Mouse (Mus musculus): ENCODE results near the gene Nhs. TPM values are rescaled to one million over a fixed set of nuclear protein-coding genes. Genes with fewer than 3 reads are reported as not detected.

The Nhs gene
- total RNA-seq, 2 experiments from 2014 or later, result 4.5 to 4.6 TPM

- no peak for DNase-seq (ENCODE audit: low spot score in 2 of 2)
These were observed 216.3 kb downstream of the Nhs start for GRCm38 (mm10) chrX:161943098-161943680.

GRCm38 (mm10) chrX:161940696-161941095 lies 218.8 kb downstream of the Nhs start:
- DNase-seq (ENCODE audit: low spot score in 2 of 2), result no peak

GRCm38 (mm10) chrX:161926683-161927053 lies 232.9 kb downstream of the Nhs start:
- no peak for DNase-seq (ENCODE audit: low spot score in 2 of 2)

- peak in 1 of 2 experiments; percentile 12 for DNase-seq (ENCODE audit: low spot score in 2 of 2)
These were observed 233.4 kb downstream of the Nhs start for GRCm38 (mm10) chrX:161925973-161926682.

- DNase-seq (ENCODE audit: low spot score in 2 of 2), result no peak
These were observed 236.9 kb downstream of the Nhs start for GRCm38 (mm10) chrX:161922655-161923054.

- DNase-seq (ENCODE audit: low spot score in 2 of 2), result no peak
These were observed 237.9 kb downstream of the Nhs start for GRCm38 (mm10) chrX:161921581-161921980.

GRCm38 (mm10) chrX:161909963-161910362 lies 249.6 kb downstream of the Nhs start:
- no peak for DNase-seq (ENCODE audit: low spot score in 2 of 2)

GRCm38 (mm10) chrX:161908652-161909403 lies 250.7 kb downstream of the Nhs start:
- peak; percentile 12 to 36 for DNase-seq (ENCODE audit: low spot score in 2 of 2)

GRCm38 (mm10) chrX:161907595-161908592 lies 251.6 kb downstream of the Nhs start:
- peak in 1 of 2 experiments; percentile 14 for DNase-seq (ENCODE audit: low spot score in 2 of 2)

GRCm38 (mm10) chrX:161894442-161894841 lies 265.1 kb downstream of the Nhs start:
- no peak for DNase-seq (ENCODE audit: low spot score in 2 of 2)

- peak; percentile 6 to 17 for DNase-seq (ENCODE audit: low spot score in 2 of 2)
These were observed 275.9 kb downstream of the Nhs start for GRCm38 (mm10) chrX:161883661-161884060.

- DNase-seq (ENCODE audit: low spot score in 2 of 2), result no peak
These were observed 282.4 kb downstream of the Nhs start for GRCm38 (mm10) chrX:161877123-161877522.

GRCm38 (mm10) chrX:161873511-161873910 lies 286.0 kb downstream of the Nhs start:
- peak in 1 of 2 experiments; percentile 19 for DNase-seq (ENCODE audit: low spot score in 2 of 2)

GRCm38 (mm10) chrX:161871306-161871705 lies 288.2 kb downstream of the Nhs start:
- DNase-seq (ENCODE audit: low spot score in 2 of 2), result no peak

- no peak for DNase-seq (ENCODE audit: low spot score in 2 of 2)
These were observed 303.9 kb downstream of the Nhs start for GRCm38 (mm10) chrX:161855630-161856029.

- DNase-seq (ENCODE audit: low spot score in 2 of 2), result no peak
These were observed 305.8 kb downstream of the Nhs start for GRCm38 (mm10) chrX:161853626-161854312.

- peak in 1 of 2 experiments; percentile 20 for DNase-seq (ENCODE audit: low spot score in 2 of 2)
These were observed 333.3 kb downstream of the Nhs start for GRCm38 (mm10) chrX:161826186-161826585.

- DNase-seq (ENCODE audit: low spot score in 2 of 2), result peak; percentile 30 to 47
These were observed 369.3 kb downstream of the Nhs start for GRCm38 (mm10) chrX:161790182-161790581.
